ENCODE assay signal across 8 mouse cellular contexts in genomic region chr4:137487286-137488000, GRCm38 (mm10). TPM values are rescaled to one million over a fixed set of nuclear protein-coding genes. Genes with fewer than 3 reads are reported as not detected.
DNase-seq lines count a peak whose midpoint lies in the region; ATAC-seq and TF ChIP-seq lines count a peak whose summit lies in the region.

No protein-coding gene starts in this region.

- no peaks in the 10 kb centered on the region for H3K27me3 ChIP-seq in midbrain, embryonic 11.5 days (ENCODE audit: control insufficient read depth, insufficient read depth, low read length)
- no peaks in the 10 kb centered on the region for H3K27me3 ChIP-seq in midbrain, embryonic 15.5 days (replicated peaks)
- no peaks in the 10 kb centered on the region for H3K27me3 ChIP-seq in intestine, embryonic 16.5 days (replicated peaks; ENCODE audit: control insufficient read depth, insufficient read depth, low read length)
- no peaks in the 10 kb centered on the region for H3K27me3 ChIP-seq in liver, embryonic 16.5 days (ENCODE audit: control insufficient read depth, insufficient read depth, low read depth, low read length)

- intact Hi-C loops in left cerebral cortex, adult 2 months (cut with DNase I): no loop called here

- peak; percentile 42 for ATAC-seq in midbrain, embryonic 11.5 days (ENCODE audit: low FRiP score)
- ATAC-seq in midbrain, embryonic 15.5 days (replicated peaks): no peak
- ATAC-seq in intestine, embryonic 16.5 days: peak; percentile 49
- ATAC-seq in liver, embryonic 16.5 days (ENCODE audit: low read depth): peak; percentile 24

- TF ChIP-seq CTCF in left cerebral cortex, adult 2 months (IDR thresholded peaks at IDR 0.05): no peak

- H3K36me3 ChIP-seq in midbrain, embryonic 11.5 days (ENCODE audit: control insufficient read depth, insufficient read depth, low read length): no peaks in the 10 kb centered on the region
- H3K36me3 ChIP-seq in midbrain, embryonic 15.5 days (replicated peaks): no peaks in the 10 kb centered on the region
- H3K36me3 ChIP-seq in intestine, embryonic 16.5 days (ENCODE audit: control insufficient read depth, insufficient read depth, low read length): no peaks in the 10 kb centered on the region
- H3K36me3 ChIP-seq in liver, embryonic 16.5 days (ENCODE audit: control insufficient read depth, insufficient read depth): no peaks in the 10 kb centered on the region

- 36% methylated on average over 10 of the region's 10 CpGs for WGBS in midbrain, embryonic 11.5 days
- 54% methylated on average over 10 of the region's 10 CpGs for WGBS in midbrain, embryonic 15.5 days
- 33% methylated on average over 10 of the region's 10 CpGs for WGBS in intestine, embryonic 16.5 days
- 19% methylated on average over 10 of the region's 10 CpGs for WGBS in liver, embryonic 16.5 days (ENCODE audit: insufficient replicate concordance)

- no peaks in the 10 kb centered on the region for H3K9me3 ChIP-seq in midbrain, embryonic 11.5 days (ENCODE audit: control insufficient read depth, low read length)
- H3K9me3 ChIP-seq in midbrain, embryonic 15.5 days: no peaks in the 10 kb centered on the region
- H3K9me3 ChIP-seq in intestine, embryonic 16.5 days (ENCODE audit: control insufficient read depth, low read length): no peaks in the 10 kb centered on the region
- no peaks in the 10 kb centered on the region for H3K9me3 ChIP-seq in liver, embryonic 16.5 days (replicated peaks; ENCODE audit: control insufficient read depth, low read length)

- peaks cover 43% of the 10 kb centered on the region for H3K4me1 ChIP-seq in midbrain, embryonic 11.5 days (ENCODE audit: control insufficient read depth, insufficient read depth, low read length)
- peaks cover 28% of the 10 kb centered on the region for H3K4me1 ChIP-seq in midbrain, embryonic 15.5 days
- peaks cover 68% of the 10 kb centered on the region for H3K4me1 ChIP-seq in intestine, embryonic 16.5 days (ENCODE audit: control insufficient read depth, insufficient read depth, low read length)
- H3K4me1 ChIP-seq in liver, embryonic 16.5 days (ENCODE audit: control insufficient read depth, low read depth, low read length): peaks cover 41% of the 10 kb centered on the region

- 0 out of 2 replicates have a peak overlapping the region, but pooled peaks have one; percentile 15 for H3K27ac ChIP-seq in midbrain, embryonic 11.5 days (ENCODE audit: low read depth, low read length)
- H3K27ac ChIP-seq in midbrain, embryonic 15.5 days: no peak overlapping the region
- H3K27ac ChIP-seq in intestine, embryonic 16.5 days (ENCODE audit: low read length): peak overlapping the region; percentile 93
- H3K27ac ChIP-seq in liver, embryonic 16.5 days (ENCODE audit: low read length): no peak overlapping the region
- no peak overlapping the region for H3K27ac ChIP-seq in left cerebral cortex, adult 2 months

- H3K9ac ChIP-seq in midbrain, embryonic 11.5 days (ENCODE audit: low read length): 0 out of 2 replicates have a peak overlapping the region, but pooled peaks have one; percentile 22
- no peak overlapping the region for H3K9ac ChIP-seq in midbrain, embryonic 15.5 days
- peak overlapping the region; percentile 53 for H3K9ac ChIP-seq in intestine, embryonic 16.5 days (ENCODE audit: low read depth, low read length)
- no peak overlapping the region for H3K9ac ChIP-seq in liver, embryonic 16.5 days (ENCODE audit: low read depth, low read length)

- H3K4me2 ChIP-seq in midbrain, embryonic 11.5 days: no peak overlapping the region; the same call in 1 of the 2 replicates
- H3K4me2 ChIP-seq in midbrain, embryonic 15.5 days: no peak overlapping the region
- peak overlapping the region; percentile 28 for H3K4me2 ChIP-seq in intestine, embryonic 16.5 days (ENCODE audit: low read depth, low read length)
- H3K4me2 ChIP-seq in liver, embryonic 16.5 days (ENCODE audit: low read depth, low read length): no peak overlapping the region

- DNase-seq in midbrain, embryonic 11.5 days (ENCODE audit: low spot score, missing footprints): peak; percentile 90
- peak; percentile 76 for DNase-seq in gastrocnemius, postnatal 10 days
- no peak for DNase-seq in Muller cell, postnatal 12 days (ENCODE audit: inconsistent ontology term)
- DNase-seq in left cerebral cortex, adult 2 months (ENCODE audit: extremely low spot score in 1 of 2, low spot score in 2 of 2): no peak
- no peak for DNase-seq in spleen, postnatal 10 days (ENCODE audit: low spot score in 2 of 2)

- H3K4me3 ChIP-seq in midbrain, embryonic 11.5 days (ENCODE audit: low read depth, low read length): no peak overlapping the region
- no peak overlapping the region for H3K4me3 ChIP-seq in midbrain, embryonic 15.5 days
- no peak overlapping the region for H3K4me3 ChIP-seq in intestine, embryonic 16.5 days (ENCODE audit: low read length)
- H3K4me3 ChIP-seq in liver, embryonic 16.5 days (ENCODE audit: low read depth, low read length): no peak overlapping the region
- H3K4me3 ChIP-seq in left cerebral cortex, adult 2 months: no peak overlapping the region

RNA-seq across cellular contexts. Expression of gene Hspg2, which starts 18.9 kb away (rescaled TPM):
- polyA plus RNA-seq in midbrain, embryonic 11.5 days (2014; fragmentation: Nextera tagmentation; extraction: Ambion mirVana): 9.6 and 11.2 TPM in 2 replicates
- 4.0 and 4.1 TPM in 2 replicates for polyA plus RNA-seq in midbrain, embryonic 15.5 days (2015; fragmentation: Nextera tagmentation; extraction: Ambion mirVana)
- total RNA-seq in gastrocnemius, postnatal 10 days (2021): 100 to 1,000 TPM; 256 to 295 TPM
- 24.5 TPM in 2 replicates for polyA plus RNA-seq in intestine, embryonic 16.5 days (2015; fragmentation: Nextera tagmentation; extraction: Ambion mirVana)
- 4.3 and 5.2 TPM in 2 replicates for polyA plus RNA-seq in liver, embryonic 16.5 days (2015; fragmentation: Nextera tagmentation; extraction: Ambion mirVana)
- 1 to 10 TPM; 5.5 to 6.5 TPM for total RNA-seq in left cerebral cortex, adult 2 months (2021)

RNA-seq across cellular contexts. Expression of gene 1700013G24Rik, which starts 34.4 kb away (rescaled TPM):
- polyA plus RNA-seq in midbrain, embryonic 11.5 days (2014; fragmentation: Nextera tagmentation; extraction: Ambion mirVana): not detected in 2 replicates
- polyA plus RNA-seq in midbrain, embryonic 15.5 days (2015; fragmentation: Nextera tagmentation; extraction: Ambion mirVana): not detected in 2 replicates
- not detected for total RNA-seq in gastrocnemius, postnatal 10 days (2021)
- polyA plus RNA-seq in intestine, embryonic 16.5 days (2015; fragmentation: Nextera tagmentation; extraction: Ambion mirVana): not detected in 2 replicates
- polyA plus RNA-seq in liver, embryonic 16.5 days (2015; fragmentation: Nextera tagmentation; extraction: Ambion mirVana): not detected in 2 replicates
- not detected for total RNA-seq in left cerebral cortex, adult 2 months (2021)

RNA-seq across cellular contexts. Expression of gene Cela3b, which starts 57.1 kb away (rescaled TPM):
- not detected in 2 replicates for polyA plus RNA-seq in midbrain, embryonic 11.5 days (2014; fragmentation: Nextera tagmentation; extraction: Ambion mirVana)
- polyA plus RNA-seq in midbrain, embryonic 15.5 days (2015; fragmentation: Nextera tagmentation; extraction: Ambion mirVana): not detected in 2 replicates
- total RNA-seq in gastrocnemius, postnatal 10 days (2021): not detected
- polyA plus RNA-seq in intestine, embryonic 16.5 days (2015; fragmentation: Nextera tagmentation; extraction: Ambion mirVana): 237 and 402 TPM in 2 replicates
- 0.46 and 6.1 TPM in 2 replicates for polyA plus RNA-seq in liver, embryonic 16.5 days (2015; fragmentation: Nextera tagmentation; extraction: Ambion mirVana)
- total RNA-seq in left cerebral cortex, adult 2 months (2021): not detected

Comparison
In these comparisons a context has a peak if more than half of its experiments do, and no peak if none do; other contexts are left out.
1. H3K27ac ChIP-seq: peak in midbrain, embryonic 11.5 days (single experiment) and intestine, embryonic 16.5 days (single experiment); none in midbrain, embryonic 15.5 days (single experiment), liver, embryonic 16.5 days (single experiment) and left cerebral cortex, adult 2 months (single experiment).
2. H3K9ac ChIP-seq: peak in midbrain, embryonic 11.5 days (single experiment) and intestine, embryonic 16.5 days (single experiment); none in midbrain, embryonic 15.5 days (single experiment) and liver, embryonic 16.5 days (single experiment).
3. DNase-seq: peak in midbrain, embryonic 11.5 days (single experiment) and gastrocnemius, postnatal 10 days (single experiment); none in Muller cell, postnatal 12 days (single experiment), left cerebral cortex, adult 2 months (0 of 2) and spleen, postnatal 10 days (0 of 2).
4. RNA of gene Cela3b, which starts 57.1 kb away (polyA plus RNA-seq): 237 to 402 TPM in intestine, embryonic 16.5 days; 0.46 to 6.1 TPM in liver, embryonic 16.5 days, not detected in midbrain, embryonic 15.5 days and not detected in midbrain, embryonic 11.5 days; every median in the first group is over 10 times any median in the second.